Comparison of ENCODE assay signal across 17 mouse cellular contexts in the genomic region with DNA sequence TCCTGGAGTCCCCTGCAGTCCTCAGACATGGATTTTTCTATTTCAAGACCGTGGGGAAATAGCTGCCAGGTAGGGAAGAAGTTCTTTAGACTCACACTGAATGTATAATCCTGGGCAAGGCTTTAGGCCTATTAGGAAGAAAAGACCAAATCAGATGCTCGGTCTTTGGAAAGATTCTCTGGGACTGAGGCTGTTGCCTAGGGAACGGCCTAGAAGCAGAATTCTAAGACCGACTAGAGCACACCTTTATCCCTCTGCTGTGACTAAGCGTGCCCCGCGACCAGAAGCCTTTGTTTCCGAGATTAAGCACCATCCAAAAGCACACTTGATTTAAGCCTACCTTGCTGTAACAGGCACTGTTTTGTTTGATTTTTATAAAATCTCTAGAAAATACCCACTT.
"Had no signal": no experiment of that assay in that cellular context is flagged by ENCODE, and none has a peak within 500 bp of the region (broad histone marks: within the 10 kb centered on the region; RNA-seq: fewer than 3 reads in every experiment).

No protein-coding gene starts in this region.

- DNase-seq: kidney, adult 11 months; kidney, adult 8-10 months; kidney, postnatal 36 days; layer of hippocampus, postnatal 36 days; liver, embryonic 13.5 days; lung, adult 2 months; lung, postnatal 14 days; lung, postnatal 4 days; right cerebral cortex, postnatal 25 days; spleen, adult 18-20 months; thymus, postnatal 25 days had no signal

- H3K9me3 ChIP-seq: intestine, embryonic 15.5 days; neural tube, embryonic 12.5 days; neural tube, embryonic 15.5 days; stomach, embryonic 15.5 days had no signal

- H3K4me1 ChIP-seq: neural tube, embryonic 12.5 days; neural tube, embryonic 15.5 days; stomach, embryonic 15.5 days had no signal

- H3K4me2 ChIP-seq: intestine, embryonic 15.5 days; liver, embryonic 13.5 days; neural tube, embryonic 12.5 days; neural tube, embryonic 15.5 days; stomach, embryonic 15.5 days had no signal

- H3K36me3 ChIP-seq: intestine, embryonic 15.5 days; neural tube, embryonic 12.5 days; neural tube, embryonic 15.5 days; stomach, embryonic 15.5 days had no signal

- ATAC-seq: intestine, embryonic 15.5 days had no signal

- H3K4me3 ChIP-seq: intestine, embryonic 15.5 days; left cerebral cortex, adult 2 months; liver, embryonic 13.5 days; neural tube, embryonic 12.5 days; neural tube, embryonic 15.5 days; stomach, embryonic 15.5 days had no signal

- H3K27me3 ChIP-seq: intestine, embryonic 15.5 days; liver, embryonic 13.5 days; neural tube, embryonic 12.5 days; neural tube, embryonic 15.5 days; stomach, embryonic 15.5 days had no signal

- H3K9ac ChIP-seq: intestine, embryonic 15.5 days; liver, embryonic 13.5 days; neural tube, embryonic 12.5 days; neural tube, embryonic 15.5 days; stomach, embryonic 15.5 days had no signal

- H3K27ac ChIP-seq: intestine, embryonic 15.5 days; kidney, postnatal 0 days; left cerebral cortex, adult 2 months; liver, embryonic 13.5 days; neural tube, embryonic 12.5 days; neural tube, embryonic 15.5 days; stomach, embryonic 15.5 days had no signal
